Mouse (Mus musculus) CD4-positive naive resting alpha-beta T cell, adult 76 days (primary cell): ENCODE data around the gene Sema4d. TPM values are rescaled to one million over a fixed set of nuclear protein-coding genes. Genes with fewer than 3 reads are reported as not detected.

Experiments used
- total RNA-seq: library from RNA; stranded (reverse); gene quantifications from one replicate; pipeline ENCODE4 v1.2.4, GENCODE M21; 2023

Gene Sema4d
- total RNA-seq = 253 TPM

DNA sequence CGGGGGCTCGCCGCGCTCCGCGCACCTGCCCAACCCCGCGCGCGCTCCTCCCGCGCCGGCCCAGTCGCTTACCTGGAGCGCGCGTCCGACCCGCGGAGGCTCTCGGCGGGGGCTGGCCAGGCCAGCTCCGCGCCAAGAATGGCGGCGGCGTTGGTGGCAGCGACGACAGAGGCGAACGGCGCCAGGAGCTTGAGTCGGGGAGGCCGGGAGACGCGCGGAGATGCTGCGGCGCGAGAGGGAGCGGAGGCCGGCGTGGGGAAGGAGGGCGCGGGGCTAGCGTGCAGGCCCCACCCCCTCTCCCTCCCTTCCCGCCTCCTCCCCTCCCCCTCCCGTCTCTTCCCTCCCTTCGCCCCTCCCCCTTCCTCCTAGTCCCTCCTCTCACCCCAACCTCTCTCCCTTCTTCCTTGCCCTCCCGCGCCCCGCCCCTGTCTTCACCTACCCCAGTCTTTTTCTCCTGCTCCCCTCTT lies at the start of gene Sema4d:
TSS of gene Sema4d (minus strand) at position 323 of the 467 bp plus-strand sequence.

DNA sequence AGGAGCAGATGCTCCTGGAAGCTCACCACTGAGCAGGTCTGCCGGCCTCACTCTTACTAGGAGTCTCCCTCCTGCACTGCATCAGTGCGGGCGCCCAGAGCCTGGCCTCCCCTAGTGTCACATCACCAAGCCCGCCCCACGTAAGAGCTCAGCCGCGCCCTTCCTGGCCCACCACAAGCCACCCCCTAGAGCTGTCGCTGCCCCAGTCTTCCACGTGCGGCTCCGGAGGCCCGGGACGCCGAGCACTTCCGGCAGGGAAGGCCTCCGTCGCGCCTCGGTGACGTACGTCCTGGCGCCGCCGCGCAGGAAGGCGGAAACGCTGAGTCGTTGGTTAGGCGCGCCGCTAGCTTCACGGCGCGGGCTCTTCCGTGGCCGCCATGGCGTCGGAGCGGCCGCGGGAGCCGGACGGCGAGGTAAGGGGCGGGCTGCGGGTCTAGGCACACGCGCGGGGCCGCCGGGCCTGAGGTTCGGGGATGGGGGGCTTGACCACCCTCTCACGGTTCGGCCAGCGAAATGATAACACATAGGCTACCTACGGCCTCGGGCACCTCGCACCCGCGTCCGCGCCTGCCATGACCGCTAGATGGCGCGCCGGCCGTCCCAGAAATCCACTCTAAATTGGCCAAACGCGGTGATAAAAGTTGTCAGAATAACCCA lies 142.0 kb downstream of the Sema4d start, which contains the start of gene Secisbp2:
TSS of gene Secisbp2 (plus strand) at position 290 of the 657 bp plus-strand sequence.

DNA sequence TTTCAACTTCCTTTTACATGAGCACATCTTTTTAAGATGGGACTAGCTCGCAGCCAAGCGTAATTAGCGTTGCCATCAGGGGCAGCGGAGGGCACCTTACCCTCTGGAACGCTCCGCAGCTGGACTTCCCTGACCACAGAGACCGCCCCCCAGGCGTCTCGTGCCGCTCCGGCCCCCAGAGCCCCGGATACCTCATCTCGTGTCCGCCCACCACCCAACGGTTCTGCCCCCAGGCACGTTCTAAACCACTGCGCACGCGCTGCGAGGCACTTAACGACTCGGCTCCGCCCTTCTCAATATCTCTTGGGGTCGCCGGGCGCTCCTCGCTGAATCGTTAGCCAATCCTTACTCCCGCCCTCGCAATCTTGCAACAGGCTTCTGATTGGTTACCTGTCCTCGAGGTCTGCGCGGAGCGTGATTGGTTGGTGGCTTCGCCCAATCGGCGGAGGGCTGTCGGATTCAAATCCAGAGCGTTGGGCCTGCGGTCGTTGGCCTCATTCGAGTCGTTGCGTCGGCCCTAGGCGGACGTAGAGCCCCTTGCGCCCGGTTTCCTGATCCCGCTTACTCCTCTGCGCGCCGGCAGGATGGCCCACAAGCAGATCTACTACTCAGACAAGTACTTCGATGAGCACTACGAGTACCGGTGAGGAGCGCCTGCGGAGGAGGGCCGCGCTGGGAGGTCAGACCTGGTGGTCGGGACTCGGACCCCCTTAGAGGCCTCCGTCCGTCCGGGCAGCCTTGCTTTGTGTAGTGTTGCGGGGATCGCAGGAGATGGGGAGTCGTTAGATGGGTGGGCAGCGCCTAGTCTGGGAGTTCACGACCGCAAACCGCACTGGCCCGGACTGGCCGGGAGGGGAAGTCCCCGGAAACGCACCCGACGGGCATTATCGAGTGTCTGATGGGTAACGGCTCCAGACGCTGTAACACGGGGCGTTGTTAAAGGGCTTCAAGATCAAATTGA lies 148.4 kb downstream of the Sema4d start, which contains the start of gene Cks2:
TSS of gene Cks2 (plus strand) at position 404 of the 961 bp plus-strand sequence.

Other genes starting within 250 kb of the Sema4d start
- gene Shc3, start 224.3 kb downstream of the Sema4d start, total RNA-seq = not detected
- 12.7 TPM for gene Cks2, start 148.5 kb downstream of the Sema4d start, total RNA-seq
- 68.0 TPM for gene Secisbp2, start 142.1 kb downstream of the Sema4d start, total RNA-seq
- gene Gadd45g, start 52.9 kb upstream of the Sema4d start, total RNA-seq = 4.7 TPM